8 mouse cellular contexts compared by ENCODE assay signal in genomic region chr7:131897282-131897681, GRCm38 (mm10).
DNase-seq lines count a peak whose midpoint lies in the region; ATAC-seq lines count a peak whose summit lies in the region.

No protein-coding gene starts in this region.

- peak; percentile 9 for DNase-seq in adrenal gland, adult 2 months
- DNase-seq in adrenal gland, postnatal 25 days: no peak
- peak; percentile 48 to 60 for DNase-seq in left cerebral cortex, adult 18-20 months (ENCODE audit: low spot score in 2 of 2)
- no peak for DNase-seq in left cerebral cortex, adult 8-10 months (ENCODE audit: low spot score in 2 of 2)
- peak; percentile 23 for DNase-seq in cerebellum, adult 11-12 months
- DNase-seq in kidney, postnatal 4 days: peak; percentile 20 to 22
- no peak for DNase-seq in urinary bladder, postnatal 10 days (ENCODE audit: low spot score)

- ATAC-seq in granulocyte monocyte progenitor cell, adult 5-6 weeks (replicated peaks; ENCODE audit: poor library complexity, severe bottlenecking): no peak

Comparison
In these comparisons a context has a peak if more than half of its experiments do, and no peak if none do; other contexts are left out.
1. DNase-seq: peak in adrenal gland, adult 2 months (single experiment), left cerebral cortex, adult 18-20 months (2 of 2), cerebellum, adult 11-12 months (single experiment) and kidney, postnatal 4 days (2 of 2); none in adrenal gland, postnatal 25 days (single experiment), left cerebral cortex, adult 8-10 months (0 of 2) and urinary bladder, postnatal 10 days (single experiment).